Mouse (Mus musculus): ENCODE measurements around the gene Arhgap18. TPM values are rescaled to one million over a fixed set of nuclear protein-coding genes. Genes with fewer than 3 reads are reported as not detected.

Gene Arhgap18
- polyA plus RNA-seq, 1 experiment from 2014 or later = 42.1 TPM

DNA sequence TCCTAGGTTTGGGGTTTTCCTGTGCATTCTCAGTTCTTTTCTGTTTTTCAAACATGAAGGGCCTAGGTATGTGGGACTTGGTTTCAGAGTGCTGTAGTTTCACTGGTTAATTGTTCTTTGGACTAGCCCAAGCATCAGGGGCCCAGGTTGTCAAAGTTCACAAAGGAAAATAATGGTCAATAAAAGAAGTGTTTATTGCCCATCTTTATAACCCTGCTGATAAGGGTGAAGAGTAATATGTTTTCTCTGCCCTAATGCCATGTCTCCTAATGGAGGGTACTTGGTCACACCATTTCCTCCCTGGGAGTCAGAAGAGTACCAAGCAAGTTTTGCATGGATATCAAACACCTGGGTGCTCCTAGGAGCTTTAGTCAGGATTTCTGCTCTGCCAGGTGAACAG, 67.1 kb downstream of the Arhgap18 start:
- H3K9ac ChIP-seq (ENCODE audit: low read depth, low read length) = no peak overlapping the region
- no peaks in the 10 kb centered on the region for H3K36me3 ChIP-seq (ENCODE audit: insufficient read depth, low read length)
- no peak overlapping the region for H3K4me3 ChIP-seq (replicated peaks; ENCODE audit: low read depth, low read length)
- H3K27me3 ChIP-seq (ENCODE audit: insufficient read depth, low read length) = no peaks in the 10 kb centered on the region
- H3K4me1 ChIP-seq (replicated peaks; ENCODE audit: insufficient read depth, low read length) = no peaks in the 10 kb centered on the region
- no peak overlapping the region for H3K4me2 ChIP-seq (ENCODE audit: low read length)
- DNase-seq (ENCODE audit: low spot score) (no peak), ATAC-seq (replicated peaks; ENCODE audit: low FRiP score, low read depth) (no peak)
- no peak for TF ChIP-seq CTCF (IDR thresholded peaks at IDR 0.05; ENCODE audit: low read depth)
- H3K9me3 ChIP-seq (replicated peaks; ENCODE audit: low read length) = no peaks in the 10 kb centered on the region
- no peak overlapping the region for H3K27ac ChIP-seq

DNA sequence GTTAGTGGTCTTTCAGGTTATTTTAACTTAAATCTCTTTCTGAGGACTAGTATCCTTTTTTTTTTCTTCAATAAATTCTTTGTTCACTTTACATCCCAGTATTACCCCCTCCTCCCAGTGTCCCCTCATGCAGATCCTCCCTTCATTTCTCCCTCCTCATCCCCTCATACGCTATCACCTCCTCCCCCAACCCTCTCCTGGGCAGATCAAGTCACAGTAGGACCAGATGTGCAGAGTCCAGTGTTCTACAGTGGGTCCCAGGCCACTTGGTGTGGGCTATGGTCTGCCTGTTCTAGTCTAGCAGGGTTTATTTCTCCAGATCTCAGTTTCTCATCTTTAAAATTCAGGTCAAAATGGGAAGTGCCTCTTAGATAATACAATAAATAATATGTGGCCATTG, 67.7 kb downstream of the Arhgap18 start:
- Histone ChIP-seq H3K36me3 (ENCODE audit: insufficient read depth, low read length) (no peaks in the 10 kb centered on the region), H3K27ac (no peak overlapping the region), H3K27me3 (ENCODE audit: insufficient read depth, low read length) (no peaks in the 10 kb centered on the region), H3K4me3 (replicated peaks; ENCODE audit: low read depth, low read length) (no peak overlapping the region), H3K4me2 (ENCODE audit: low read length) (no peak overlapping the region), H3K9me3 (replicated peaks; ENCODE audit: low read length) (no peaks in the 10 kb centered on the region), H3K9ac (ENCODE audit: low read depth, low read length) (no peak overlapping the region), H3K4me1 (replicated peaks; ENCODE audit: insufficient read depth, low read length) (no peaks in the 10 kb centered on the region)
- TF ChIP-seq CTCF (IDR thresholded peaks at IDR 0.05; ENCODE audit: low read depth) = no peak
- no peak for DNase-seq (ENCODE audit: low spot score)
- no peak for ATAC-seq (replicated peaks; ENCODE audit: low FRiP score, low read depth)
- 56% methylated on average over 1 of the region's 1 CpGs for WGBS

DNA sequence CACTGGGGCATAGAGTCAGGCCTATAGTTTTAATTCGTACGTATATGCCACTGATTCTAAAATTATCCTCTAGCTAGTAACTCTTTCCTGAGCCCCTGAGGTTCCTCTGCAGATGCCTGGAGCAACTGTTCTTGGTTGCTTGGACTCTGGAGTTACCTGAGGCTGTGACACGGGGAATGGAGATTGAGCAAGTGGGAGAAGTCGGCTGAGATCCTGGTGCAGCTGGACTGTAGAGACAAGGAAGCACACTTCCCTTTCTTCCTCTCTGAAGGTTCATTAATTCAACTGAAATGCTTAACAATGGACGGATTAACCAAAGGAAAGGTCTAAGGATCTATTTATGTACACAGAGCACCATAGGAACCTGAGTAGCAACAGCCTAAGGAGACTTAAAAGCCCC, 70.8 kb downstream of the Arhgap18 start:
- no peak overlapping the region for H3K9ac ChIP-seq (ENCODE audit: low read depth, low read length)
- 64% methylated on average over 5 of the region's 5 CpGs for WGBS

DNA sequence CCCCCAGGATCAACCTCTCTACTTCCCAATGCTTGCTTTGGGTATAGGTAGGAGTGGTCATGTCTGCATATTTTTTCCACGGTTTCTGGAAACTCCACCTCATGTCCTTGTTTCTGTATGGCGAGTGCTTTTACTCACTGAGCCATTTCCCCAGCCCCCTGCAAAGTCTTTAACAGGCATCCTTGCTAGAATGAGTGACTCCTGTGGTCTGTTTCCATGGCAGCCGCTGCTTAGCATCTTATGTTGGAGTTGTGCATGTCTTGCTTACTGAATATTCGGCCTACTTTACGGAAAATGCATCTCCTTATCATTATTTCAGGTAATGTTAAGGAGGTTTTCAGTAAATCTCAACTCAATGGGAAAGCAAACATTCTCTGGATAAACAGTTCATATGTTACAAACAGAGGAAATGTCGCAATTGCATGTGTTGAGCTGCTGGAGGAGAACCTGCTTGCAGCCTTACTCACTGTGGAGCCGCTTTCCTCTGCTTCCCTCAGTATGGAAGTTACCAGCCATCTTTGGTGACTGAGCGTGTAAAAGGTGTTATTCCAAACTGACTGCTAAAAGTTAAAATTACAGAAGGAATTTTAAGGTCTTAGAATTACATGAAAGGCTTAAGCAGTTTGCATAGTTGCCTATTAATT, 72.1 kb downstream of the Arhgap18 start:
- no peak overlapping the region for H3K9ac ChIP-seq (ENCODE audit: low read depth, low read length)
- TF ChIP-seq CTCF (IDR thresholded peaks at IDR 0.05; ENCODE audit: low read depth) = no peak

More for the DNA sequence above, 70.8 kb downstream of the Arhgap18 start:
- H3K4me3 ChIP-seq (replicated peaks; ENCODE audit: low read depth, low read length) = no peak overlapping the region
- H3K4me1 ChIP-seq (replicated peaks; ENCODE audit: insufficient read depth, low read length) = no peaks in the 10 kb centered on the region
- no peaks in the 10 kb centered on the region for H3K27me3 ChIP-seq (ENCODE audit: insufficient read depth, low read length)
- no peak for TF ChIP-seq CTCF (IDR thresholded peaks at IDR 0.05; ENCODE audit: low read depth)
- H3K36me3 ChIP-seq (ENCODE audit: insufficient read depth, low read length) = no peaks in the 10 kb centered on the region
- no peak overlapping the region for H3K27ac ChIP-seq
- no peak overlapping the region for H3K4me2 ChIP-seq (ENCODE audit: low read length)
- DNase-seq (ENCODE audit: low spot score) (no peak), ATAC-seq (replicated peaks; ENCODE audit: low FRiP score, low read depth) (no peak)
- no peaks in the 10 kb centered on the region for H3K9me3 ChIP-seq (replicated peaks; ENCODE audit: low read length)

DNA sequence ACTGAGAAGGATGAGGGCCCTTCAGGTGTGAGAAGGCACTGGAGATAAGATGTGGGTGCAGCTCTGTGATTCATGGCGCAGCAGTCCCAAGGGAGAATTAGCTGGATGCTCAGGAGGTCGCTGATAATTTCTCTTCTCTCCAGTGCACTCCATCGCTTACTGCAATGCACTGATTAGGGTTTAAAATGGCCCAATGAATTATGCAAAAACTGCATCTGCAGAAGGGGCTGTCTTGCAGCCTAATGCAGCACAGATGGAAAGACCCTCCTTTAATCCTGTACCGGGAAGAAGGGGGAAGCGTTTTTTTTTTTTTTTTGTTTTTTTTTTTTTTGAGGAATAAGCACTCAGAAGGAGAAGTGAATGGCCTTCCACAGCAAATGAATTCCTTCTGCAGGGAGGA, 74.1 kb downstream of the Arhgap18 start:
- Histone ChIP-seq H3K36me3 (ENCODE audit: insufficient read depth, low read length) (no peaks in the 10 kb centered on the region), H3K27ac (no peak overlapping the region), H3K27me3 (ENCODE audit: insufficient read depth, low read length) (no peaks in the 10 kb centered on the region), H3K9me3 (replicated peaks; ENCODE audit: low read length) (no peaks in the 10 kb centered on the region), H3K9ac (ENCODE audit: low read depth, low read length) (no peak overlapping the region), H3K4me2 (ENCODE audit: low read length) (no peak overlapping the region), H3K4me3 (replicated peaks; ENCODE audit: low read depth, low read length) (no peak overlapping the region), H3K4me1 (replicated peaks; ENCODE audit: insufficient read depth, low read length) (no peaks in the 10 kb centered on the region)
- no peak for TF ChIP-seq CTCF (IDR thresholded peaks at IDR 0.05; ENCODE audit: low read depth)
- DNase-seq (ENCODE audit: low spot score) (no peak), ATAC-seq (replicated peaks; ENCODE audit: low FRiP score, low read depth) (no peak)
- 53% methylated on average over 5 of the region's 5 CpGs for WGBS

More for the DNA sequence above, 72.1 kb downstream of the Arhgap18 start:
- H3K4me2 ChIP-seq (ENCODE audit: low read length) = no peak overlapping the region
- DNase-seq (ENCODE audit: low spot score) = no peak
- ATAC-seq (replicated peaks; ENCODE audit: low FRiP score, low read depth) = no peak
- H3K4me1 ChIP-seq (replicated peaks; ENCODE audit: insufficient read depth, low read length) = no peaks in the 10 kb centered on the region
- no peak overlapping the region for H3K27ac ChIP-seq
- H3K9me3 ChIP-seq (replicated peaks; ENCODE audit: low read length) = no peaks in the 10 kb centered on the region
- no peaks in the 10 kb centered on the region for H3K27me3 ChIP-seq (ENCODE audit: insufficient read depth, low read length)
- 82% methylated on average over 8 of the region's 8 CpGs for WGBS
- H3K36me3 ChIP-seq (ENCODE audit: insufficient read depth, low read length) = no peaks in the 10 kb centered on the region
- H3K4me3 ChIP-seq (replicated peaks; ENCODE audit: low read depth, low read length) = no peak overlapping the region

DNA sequence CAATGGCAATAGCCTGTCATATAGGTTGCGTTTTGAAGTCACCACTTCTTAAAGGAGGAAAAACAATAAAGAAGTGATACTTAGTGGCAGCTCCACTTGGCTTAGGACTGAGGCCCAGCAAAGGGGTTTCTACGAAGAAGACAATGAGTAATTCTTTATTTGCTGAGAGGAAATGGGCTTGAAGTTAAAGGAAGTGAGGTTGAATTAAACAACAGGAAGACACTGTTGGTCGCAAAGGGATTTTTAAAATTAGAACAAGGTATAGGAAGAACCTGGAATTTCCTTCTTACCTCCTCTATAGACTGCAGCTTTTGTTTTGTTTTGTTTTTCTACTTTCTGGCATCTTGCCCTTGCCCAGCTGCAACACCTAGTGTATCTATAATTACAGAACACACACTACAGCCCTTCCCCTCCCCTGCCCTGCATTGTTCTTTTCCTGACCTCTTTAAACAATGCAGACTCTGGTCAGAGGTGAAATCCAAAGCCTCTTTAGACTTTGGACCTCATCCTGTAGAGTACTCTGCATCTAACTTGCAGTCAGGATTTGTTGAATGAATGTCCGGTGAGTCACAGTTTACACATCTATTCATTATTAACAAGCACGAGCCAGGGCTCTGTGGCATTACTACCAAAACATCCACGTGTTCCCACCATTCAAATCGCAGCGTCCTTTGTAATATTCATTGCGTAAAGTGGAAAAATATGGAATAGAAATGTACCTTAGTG, 75.4 kb downstream of the Arhgap18 start:
- no peaks in the 10 kb centered on the region for H3K4me1 ChIP-seq (replicated peaks; ENCODE audit: insufficient read depth, low read length)
- H3K9ac ChIP-seq (ENCODE audit: low read depth, low read length) = no peak overlapping the region
- peak; percentile 90 for ATAC-seq (replicated peaks; ENCODE audit: low FRiP score, low read depth)
- no peaks in the 10 kb centered on the region for H3K9me3 ChIP-seq (replicated peaks; ENCODE audit: low read length)
- peak; percentile 62 for DNase-seq (ENCODE audit: low spot score)
- no peaks in the 10 kb centered on the region for H3K36me3 ChIP-seq (ENCODE audit: insufficient read depth, low read length)
- 64% methylated on average over 9 of the region's 9 CpGs for WGBS
- H3K4me2 ChIP-seq (ENCODE audit: low read length) = no peak overlapping the region
- 0 out of 2 replicates have a peak overlapping the region, but pooled peaks have one; percentile 21 for H3K27ac ChIP-seq
- no peaks in the 10 kb centered on the region for H3K27me3 ChIP-seq (ENCODE audit: insufficient read depth, low read length)
- H3K4me3 ChIP-seq (replicated peaks; ENCODE audit: low read depth, low read length) = no peak overlapping the region
- no peak for TF ChIP-seq CTCF (IDR thresholded peaks at IDR 0.05; ENCODE audit: low read depth)

Data from kidney, postnatal 0 days (tissue).